Mouse (Mus musculus) heart, adult 2 months (tissue): Measurements from ENCODE around the gene Ppfibp2. TPM values are rescaled to one million over a fixed set of nuclear protein-coding genes. Genes with fewer than 3 reads are reported as not detected.

Experiments used
- DNase-seq, 2 experiments: peaks; one replicate each; pipeline ENCODE4 v3.0.0; 2021
- H3K27ac ChIP-seq: fragments of 200-600 bp; 2 replicates; pipeline ENCODE4 v1.8.1; 2022
- H3K27me3 ChIP-seq: fragments of 200-500 bp; 2 replicates; pipeline ENCODE4 v1.6.1; 2012; ENCODE audit warnings: mild to moderate bottlenecking, low read length, inconsistent platforms, mixed read lengths; ENCODE audit not compliant: control insufficient read depth, insufficient read depth
- H3K36me3 ChIP-seq: fragments of 200-500 bp; 2 replicates; pipeline ENCODE4 v1.6.1; 2012; ENCODE audit warnings: low read length, inconsistent platforms; ENCODE audit not compliant: control insufficient read depth, insufficient read depth
- H3K4me1 ChIP-seq: fragments of 200-500 bp; 2 replicates; pipeline ENCODE4 v1.6.1; 2011; ENCODE audit warnings: low read length; ENCODE audit not compliant: control insufficient read depth, insufficient read depth
- H3K4me3 ChIP-seq: fragments of 200-600 bp; 2 replicates; pipeline ENCODE4 v1.8.1; 2022
- H3K79me2 ChIP-seq: fragments of 200-500 bp; replicated peaks from 2 replicates; pipeline ENCODE4 v1.6.1; 2012; ENCODE audit warnings: mild to moderate bottlenecking, inconsistent platforms, low read length, moderate library complexity, mixed read lengths; ENCODE audit not compliant: control insufficient read depth, insufficient read depth
- H3K9ac ChIP-seq: fragments of 200-500 bp; 2 replicates; pipeline ENCODE4 v1.6.1; 2012; ENCODE audit warnings: low read depth, mild to moderate bottlenecking, control low read depth, inconsistent platforms, low read length, mixed read lengths
- CTCF ChIP-seq: fragments of 200-600 bp; IDR thresholded peaks from 2 replicates; pipeline ENCODE4 v1.8.1; 2022; ENCODE audit warnings: antibody characterized with exemption, mild to moderate bottlenecking, moderate library complexity
- EP300 ChIP-seq: fragments of 200-500 bp; IDR thresholded peaks from 2 replicates; pipeline ENCODE4 v1.6.1; 2011; ENCODE audit warnings: low read depth, low read length, control low read depth; ENCODE audit not compliant: insufficient read depth
- POLR2A ChIP-seq: fragments of 200-500 bp; IDR thresholded peaks from 2 replicates; pipeline ENCODE4 v1.6.1; 2011; ENCODE audit warnings: mild to moderate bottlenecking, low read depth, low read length, control low read depth; ENCODE audit not compliant: insufficient read depth
- WGBS: fragments of 180-500 bp; shearing (Covaris S2); methylation state at CpG from one replicate; pipeline ENCODE4 v1.1.7; 2018; 5-methylcytosine and 5-hydroxymethylcytosine counted together
- intact Hi-C: fragments of 180-260 bp; cut with DNase I; formaldehyde crosslinking; loops from one replicate; pipeline ENCODE4 v1.15.1; 2025
- polyA plus RNA-seq: library from polyadenylated mRNA; depleted of rRNA; stranded (reverse); fragments of >200 nt; gene quantifications from 2 replicates; pipeline ENCODE4 v1.2.3, GENCODE M21; 2012
- total RNA-seq, 2 experiments: library from RNA; stranded (reverse); gene quantifications; 2 replicates each; pipeline ENCODE4 v1.2.3; 2021

Ppfibp2 gene
- total and polyA plus RNA-seq, 3 experiments: 17.4 to 20.1 (median 19.9) TPM

DNA sequence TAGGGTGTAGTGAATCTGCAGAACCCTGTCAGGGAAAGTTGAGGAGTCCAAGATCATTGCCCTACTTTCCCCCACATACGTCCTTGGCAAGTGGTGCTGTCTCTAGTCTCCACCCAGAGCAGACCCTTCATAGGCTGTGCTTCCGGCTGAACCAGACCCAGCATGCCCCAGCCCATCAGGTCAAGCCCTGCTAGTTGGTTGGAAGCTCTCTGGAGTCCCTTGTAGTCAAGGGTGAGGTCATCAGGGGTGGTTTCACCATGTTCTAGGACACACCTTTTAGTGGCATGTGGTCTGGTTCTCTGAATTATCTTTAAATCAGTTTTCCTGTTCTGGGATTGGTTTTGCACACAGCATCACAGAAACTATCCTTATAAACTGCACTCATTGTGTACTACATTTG, 86.3 kb downstream of the Ppfibp2 start:
- WGBS: 67% methylated on average over 2 of the region's 2 CpGs

DNA sequence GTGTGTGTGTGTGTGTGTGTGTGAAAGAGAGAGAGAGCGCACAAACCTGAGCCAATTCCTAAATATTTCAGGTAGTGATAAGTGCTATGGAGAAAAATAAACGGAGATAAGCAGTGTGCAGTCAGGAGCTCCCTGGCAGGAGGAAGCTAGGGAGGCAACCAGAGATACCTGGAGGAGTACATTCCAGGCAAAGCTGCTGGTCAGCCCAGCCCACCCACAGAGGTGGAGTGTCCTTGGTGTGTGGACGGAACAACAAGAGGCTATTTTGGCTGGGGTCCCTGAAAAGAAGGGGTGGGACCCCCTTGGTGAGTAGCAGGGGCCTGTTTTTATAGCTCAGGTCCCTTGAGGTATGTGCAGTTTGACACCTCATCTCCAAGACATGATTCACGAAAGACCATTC, 88.2 kb downstream of the Ppfibp2 start:
- TF ChIP-seq POLR2A: no peak
- H3K27me3 ChIP-seq: no peaks in the 10 kb centered on the region
- no peak overlapping the region for H3K27ac ChIP-seq
- peaks cover 3% of the 10 kb centered on the region for H3K4me1 ChIP-seq
- no peaks in the 10 kb centered on the region for H3K79me2 ChIP-seq
- H3K9ac ChIP-seq: no peak overlapping the region
- H3K36me3 ChIP-seq: peaks cover 2% of the 10 kb centered on the region; the same call in 1 of the 2 replicates
- H3K4me3 ChIP-seq: no peak overlapping the region
- no peak for DNase-seq
- intact Hi-C loops: no loop called here
- 60% methylated on average over 4 of the region's 4 CpGs for WGBS

More for the DNA sequence above, 86.3 kb downstream of the Ppfibp2 start:
- no peak overlapping the region for H3K27ac ChIP-seq
- no peaks in the 10 kb centered on the region for H3K27me3 ChIP-seq
- no peak overlapping the region for H3K9ac ChIP-seq
- TF ChIP-seq CTCF: no peak
- TF ChIP-seq EP300: no peak
- TF ChIP-seq POLR2A: no peak
- intact Hi-C loops: no loop called here
- no peak for DNase-seq
- H3K4me1 ChIP-seq: peaks cover 3% of the 10 kb centered on the region
- peaks cover 2% of the 10 kb centered on the region; the same call in 1 of the 2 replicates for H3K36me3 ChIP-seq
- no peaks in the 10 kb centered on the region for H3K79me2 ChIP-seq
- no peak overlapping the region for H3K4me3 ChIP-seq

DNA sequence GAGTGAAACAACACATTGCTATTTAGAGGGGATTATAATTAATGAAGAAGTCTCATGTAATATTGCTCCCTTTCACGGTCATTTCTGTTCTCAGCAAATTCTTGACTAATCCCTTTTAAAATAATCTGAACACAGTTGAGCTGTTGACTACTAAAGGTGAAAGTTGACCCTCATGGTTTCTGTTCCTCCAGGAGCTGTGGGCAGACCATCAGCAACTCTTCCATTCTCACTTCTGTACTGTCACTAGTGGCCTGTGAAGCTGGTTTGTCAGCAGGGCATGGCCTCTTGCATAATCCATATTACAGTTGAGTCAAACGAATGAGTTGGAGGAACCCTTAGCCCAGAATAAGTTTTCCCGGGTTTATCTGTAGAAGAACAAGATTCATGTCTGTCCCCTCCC, 88.6 kb downstream of the Ppfibp2 start:
- H3K9ac ChIP-seq: no peak overlapping the region
- intact Hi-C loops: no loop called here
- H3K4me3 ChIP-seq: no peak overlapping the region
- 81% methylated on average over 3 of the region's 3 CpGs for WGBS
- DNase-seq: no peak
- peaks cover 3% of the 10 kb centered on the region for H3K4me1 ChIP-seq
- peaks cover 2% of the 10 kb centered on the region; the same call in 1 of the 2 replicates for H3K36me3 ChIP-seq
- no peaks in the 10 kb centered on the region for H3K27me3 ChIP-seq
- no peak for TF ChIP-seq EP300
- no peak for TF ChIP-seq POLR2A
- TF ChIP-seq CTCF: no peak
- H3K27ac ChIP-seq: no peak overlapping the region
- no peaks in the 10 kb centered on the region for H3K79me2 ChIP-seq

DNA sequence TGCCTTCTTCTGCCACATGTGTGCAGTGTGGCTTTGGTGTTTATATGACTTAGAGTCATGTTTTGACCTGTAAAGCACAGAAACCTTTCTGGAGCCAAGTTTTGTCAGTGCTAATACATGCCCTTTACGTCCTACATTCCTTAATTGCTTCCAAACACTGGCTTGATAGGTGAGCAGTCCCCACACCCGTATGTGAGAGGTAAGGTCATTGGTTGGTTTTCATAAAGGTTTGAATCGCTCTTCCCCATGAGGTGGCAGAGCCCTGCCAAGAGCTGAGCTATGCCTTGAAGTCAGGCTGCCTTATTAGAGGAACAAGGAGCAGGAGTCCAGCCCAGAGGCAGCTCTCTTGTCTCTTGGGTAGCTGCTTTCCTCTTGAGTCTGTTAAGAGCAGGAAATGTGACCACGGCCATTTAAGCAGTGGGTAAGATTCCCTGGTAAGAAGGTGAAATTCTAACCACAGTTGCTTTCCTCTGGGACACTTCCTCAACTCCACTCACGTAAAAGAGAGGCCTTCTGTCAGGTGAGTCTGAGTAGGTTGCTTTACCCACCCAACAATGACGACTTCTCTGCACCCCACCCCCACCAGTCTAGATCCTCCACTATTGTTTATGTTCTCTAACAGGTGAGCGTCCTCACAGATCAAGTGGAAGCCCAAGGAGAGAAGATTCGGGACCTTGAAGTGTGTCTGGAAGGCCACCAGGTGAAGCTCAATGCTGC, 90.4 kb downstream of the Ppfibp2 start:
- TF ChIP-seq EP300 (no peak), POLR2A (no peak), CTCF (no peak)
- intact Hi-C loops: no loop called here
- WGBS: 84% methylated on average over 8 of the region's 8 CpGs
- DNase-seq: no peak
- Histone ChIP-seq H3K27ac (no peak overlapping the region), H3K4me1 (no peaks in the 10 kb centered on the region), H3K27me3 (no peaks in the 10 kb centered on the region), H3K9ac (no peak overlapping the region), H3K36me3 (no peaks in the 10 kb centered on the region), H3K4me3 (no peak overlapping the region), H3K79me2 (no peaks in the 10 kb centered on the region)

DNA sequence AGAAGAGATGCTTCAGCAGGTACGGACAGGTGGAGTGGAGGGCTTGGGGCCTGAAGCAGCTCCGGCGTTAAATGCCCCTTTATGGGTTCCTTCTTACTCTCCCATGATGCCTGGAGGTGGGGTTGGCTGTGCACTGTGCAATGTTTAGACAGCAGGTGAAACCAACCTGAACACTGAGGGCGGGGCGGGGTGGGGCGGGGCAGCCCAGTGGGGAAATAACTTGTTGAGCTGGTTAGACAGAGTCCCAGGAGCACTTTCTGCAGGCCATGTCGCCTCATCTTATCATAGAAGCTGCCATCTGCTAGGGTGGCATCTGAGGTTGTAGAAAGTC, 90.9 kb downstream of the Ppfibp2 start:
- intact Hi-C loops: no loop called here
- Histone ChIP-seq H3K27ac (no peak overlapping the region), H3K9ac (no peak overlapping the region), H3K27me3 (no peaks in the 10 kb centered on the region), H3K79me2 (no peaks in the 10 kb centered on the region), H3K4me1 (no peaks in the 10 kb centered on the region), H3K36me3 (no peaks in the 10 kb centered on the region), H3K4me3 (no peak overlapping the region)
- no peak for DNase-seq
- TF ChIP-seq CTCF (no peak), POLR2A (no peak), EP300 (no peak)
- 95% methylated on average over 7 of the region's 7 CpGs for WGBS

DNA sequence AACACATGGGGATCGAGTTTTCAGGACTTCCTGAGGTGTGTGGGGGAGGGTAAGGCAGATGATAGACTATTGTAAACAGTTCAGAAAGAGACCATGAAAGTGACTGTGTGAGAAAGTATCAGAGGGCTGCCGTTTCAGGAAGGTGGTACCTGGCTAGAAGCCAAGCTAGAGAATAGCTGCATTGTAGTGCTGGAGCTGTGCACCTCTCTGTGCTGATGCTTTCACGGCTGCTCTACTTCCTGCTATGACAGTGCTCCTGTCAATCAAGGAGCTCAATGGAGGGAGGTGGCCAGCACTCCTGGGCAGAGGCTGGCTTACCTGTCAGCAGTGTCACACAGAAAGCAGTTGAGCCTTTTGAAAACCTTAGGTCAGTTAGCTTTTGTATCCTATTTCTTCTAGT, 92.4 kb downstream of the Ppfibp2 start:
- intact Hi-C loops: no loop called here
- H3K27ac ChIP-seq: no peak overlapping the region
- WGBS: 23% methylated on average over 3 of the region's 3 CpGs

More for the DNA sequence above, 92.4 kb downstream of the Ppfibp2 start:
- H3K4me3 ChIP-seq: no peak overlapping the region
- no peaks in the 10 kb centered on the region for H3K27me3 ChIP-seq
- no peaks in the 10 kb centered on the region for H3K4me1 ChIP-seq
- H3K36me3 ChIP-seq: no peaks in the 10 kb centered on the region
- no peak for DNase-seq
- H3K79me2 ChIP-seq: no peaks in the 10 kb centered on the region
- TF ChIP-seq CTCF: no peak
- TF ChIP-seq EP300: no peak
- TF ChIP-seq POLR2A: no peak
- H3K9ac ChIP-seq: no peak overlapping the region
